Mouse (Mus musculus) left cerebral cortex, postnatal 25 days (tissue): Measurements from ENCODE around the gene Prune2. TPM values are rescaled to one million over a fixed set of nuclear protein-coding genes. Genes with fewer than 3 reads are reported as not detected.
"Not testable (repeated sequence)": the region's sequence is repeated elsewhere in the genome, so short reads cannot be mapped to it uniquely, and the experiment has no call there.

Source experiments
- DNase-seq, 2 experiments: peaks; one replicate each; pipeline ENCODE4 v3.0.0; 2022; ENCODE audit warnings: low spot score in 2 of 2, mixed read lengths in 1 of 2
- intact Hi-C: fragments of 180-260 bp; cut with DNase I; formaldehyde crosslinking; loops from one replicate; pipeline ENCODE4 v1.15.1; 2025
- total RNA-seq, 2 experiments: library from RNA; stranded (reverse); gene quantifications; 2 replicates each; pipeline ENCODE4 v1.2.3; 2021

Gene Prune2
- total RNA-seq, 2 experiments from 2014 or later = 64.5 to 66.3 TPM

GRCm38 (mm10) chr19:17160231-17160630 lies 204.3 kb downstream of the Prune2 start:
- no peak for DNase-seq
- intact Hi-C loops = no loop called here

- intact Hi-C loops = no loop called here
- peak in 1 of 2 experiments; percentile 40 for DNase-seq
Observed at GRCm38 (mm10) chr19:17163511-17163953, 207.6 kb downstream of the Prune2 start.

GRCm38 (mm10) chr19:17166288-17166687 lies 210.4 kb downstream of the Prune2 start:
- intact Hi-C loops = no loop called here
- DNase-seq = no peak

GRCm38 (mm10) chr19:17168186-17168585 lies 212.3 kb downstream of the Prune2 start:
- intact Hi-C loops = no loop called here
- DNase-seq = no peak

GRCm38 (mm10) chr19:17169746-17170145 lies 213.8 kb downstream of the Prune2 start:
- DNase-seq = no peak
- intact Hi-C loops = no loop called here

- DNase-seq, intact Hi-C loops: not testable (repeated sequence)
Observed at GRCm38 (mm10) chr19:17174501-17174900, 218.6 kb downstream of the Prune2 start.

GRCm38 (mm10) chr19:17180506-17180905 lies 224.6 kb downstream of the Prune2 start:
- DNase-seq = peak; percentile 11 to 82
- intact Hi-C loops = no loop called here

GRCm38 (mm10) chr19:17194730-17195129 lies 238.8 kb downstream of the Prune2 start:
- intact Hi-C loops = no loop called here
- DNase-seq = no peak

GRCm38 (mm10) chr19:17199059-17199458 lies 243.1 kb downstream of the Prune2 start:
- DNase-seq = no peak
- intact Hi-C loops = no loop called here

GRCm38 (mm10) chr19:17207141-17207540 lies 251.2 kb downstream of the Prune2 start:
- intact Hi-C loops = no loop called here
- no peak for DNase-seq

GRCm38 (mm10) chr19:17210541-17210940 lies 254.6 kb downstream of the Prune2 start:
- intact Hi-C loops = no loop called here
- no peak for DNase-seq

GRCm38 (mm10) chr19:17214896-17215520 lies 259.1 kb downstream of the Prune2 start:
- no peak for DNase-seq
- intact Hi-C loops = no loop called here

GRCm38 (mm10) chr19:17218195-17218594 lies 262.3 kb downstream of the Prune2 start:
- no peak for DNase-seq
- intact Hi-C loops = no loop called here

GRCm38 (mm10) chr19:17223801-17224200 lies 267.9 kb downstream of the Prune2 start:
- DNase-seq = no peak
- intact Hi-C loops = no loop called here

GRCm38 (mm10) chr19:17225570-17226083 lies 269.7 kb downstream of the Prune2 start:
- no peak for DNase-seq
- intact Hi-C loops = no loop called here

- intact Hi-C loops = no loop called here
- no peak for DNase-seq
Observed at GRCm38 (mm10) chr19:17226096-17226495, 270.2 kb downstream of the Prune2 start.

- DNase-seq = no peak
- intact Hi-C loops = no loop called here
Observed at GRCm38 (mm10) chr19:17230013-17230412, 274.1 kb downstream of the Prune2 start.

GRCm38 (mm10) chr19:17238471-17238870 lies 282.6 kb downstream of the Prune2 start:
- no peak for DNase-seq
- intact Hi-C loops = no loop called here

GRCm38 (mm10) chr19:17240170-17241077 lies 284.5 kb downstream of the Prune2 start:
- peak; percentile 11 to 63 for DNase-seq
- intact Hi-C loops = no loop called here

GRCm38 (mm10) chr19:17241206-17241605 lies 285.3 kb downstream of the Prune2 start:
- intact Hi-C loops = no loop called here

GRCm38 (mm10) chr19:17242962-17243361 lies 287.0 kb downstream of the Prune2 start:
- DNase-seq = no peak
- intact Hi-C loops = no loop called here

More at GRCm38 (mm10) chr19:17241206-17241605, 285.3 kb downstream of the Prune2 start:
- DNase-seq = peak in 1 of 2 experiments; percentile 75
